Mouse (Mus musculus) heart, embryonic 15.5 days (tissue): Measurements from ENCODE around the gene Atg7. TPM values are rescaled to one million over a fixed set of nuclear protein-coding genes. Genes with fewer than 3 reads are reported as not detected.
"Not testable (repeated sequence)": the region's sequence is repeated elsewhere in the genome, so short reads cannot be mapped to it uniquely, and the experiment has no call there.

Experiments used
- ATAC-seq: fragments of 200-750 bp; cut with Nextera tagmentation; replicated peaks from 2 replicates; pipeline ENCODE4 v1.8.0; 2017; ENCODE audit warnings: low read depth, moderate TSS enrichment; ENCODE audit not compliant: insufficient number of reproducible peaks, insufficient read depth, low FRiP score
- H3K27ac ChIP-seq: fragments of 300-500 bp; sonication (generic); 2 replicates; pipeline ENCODE4 v1.5.1; 2015; ENCODE audit warnings: mild to moderate bottlenecking, inconsistent platforms
- H3K27me3 ChIP-seq: fragments of 300-500 bp; sonication (generic); 2 replicates; pipeline ENCODE4 v1.6.1; 2015; ENCODE audit warnings: inconsistent platforms
- H3K36me3 ChIP-seq: fragments of 300-500 bp; sonication (generic); 2 replicates; pipeline ENCODE4 v1.6.1; 2015; ENCODE audit warnings: mild to moderate bottlenecking, inconsistent platforms
- H3K4me1 ChIP-seq: fragments of 300-500 bp; sonication (generic); replicated peaks from 2 replicates; pipeline ENCODE4 v1.6.1; 2015; ENCODE audit warnings: inconsistent platforms
- H3K4me2 ChIP-seq: fragments of 300-500 bp; sonication (generic); 2 replicates; pipeline ENCODE4 v1.6.1; 2015; ENCODE audit warnings: inconsistent platforms, mild to moderate bottlenecking, moderate library complexity
- H3K4me3 ChIP-seq: fragments of 300-500 bp; sonication (generic); 2 replicates; pipeline ENCODE4 v1.5.1; 2015; ENCODE audit warnings: mild to moderate bottlenecking, inconsistent platforms
- H3K9ac ChIP-seq: fragments of 300-500 bp; sonication (generic); 2 replicates; pipeline ENCODE4 v1.6.1; 2015; ENCODE audit warnings: mild to moderate bottlenecking, inconsistent platforms
- H3K9me3 ChIP-seq: fragments of 300-500 bp; sonication (generic); replicated peaks from 2 replicates; pipeline ENCODE4 v1.6.1; 2016; ENCODE audit warnings: inconsistent platforms
- WGBS: fragments of 180-500 bp; shearing (Covaris S2); methylation state at CpG from one replicate; pipeline ENCODE4 v1.1.7; 2015; ENCODE audit warnings: mixed read lengths; 5-methylcytosine and 5-hydroxymethylcytosine counted together
- polyA plus RNA-seq: library from polyadenylated mRNA; unstranded; fragments of >200 nt; fragmentation: Nextera tagmentation; extraction: Ambion mirVana; gene quantifications from 2 replicates; pipeline ENCODE4 v1.2.1, GENCODE M21; 2015

Atg7 gene
- polyA plus RNA-seq, 1 experiment from 2014 or later, result 15.1 TPM

GRCm38 (mm10) chr6:114886012-114886411 is 243.1 kb downstream of the Atg7 start:
- H3K4me2 ChIP-seq, result no peak overlapping the region
- no peak overlapping the region for H3K4me3 ChIP-seq
- ATAC-seq, result no peak
- H3K27ac ChIP-seq, result peak overlapping the region; percentile 28; the same call in 1 of the 2 replicates
- no peaks in the 10 kb centered on the region for H3K27me3 ChIP-seq
- H3K9ac ChIP-seq, result no peak overlapping the region
- WGBS, result 83% methylated on average over 6 of the region's 6 CpGs
- H3K36me3 ChIP-seq, result peaks cover 15% of the 10 kb centered on the region; the same call in 1 of the 2 replicates
- H3K4me1 ChIP-seq, result peaks cover 90% of the 10 kb centered on the region
- H3K9me3 ChIP-seq, result no peaks in the 10 kb centered on the region

GRCm38 (mm10) chr6:114886504-114887361 is 243.8 kb downstream of the Atg7 start:
- H3K9me3 ChIP-seq, result no peaks in the 10 kb centered on the region
- peaks cover 15% of the 10 kb centered on the region; the same call in 1 of the 2 replicates for H3K36me3 ChIP-seq
- peak overlapping the region; percentile 28; the same call in 1 of the 2 replicates for H3K27ac ChIP-seq
- ATAC-seq, result no peak
- H3K27me3 ChIP-seq, result no peaks in the 10 kb centered on the region
- peaks cover 90% of the 10 kb centered on the region for H3K4me1 ChIP-seq
- no peak overlapping the region for H3K4me3 ChIP-seq
- H3K4me2 ChIP-seq, result no peak overlapping the region
- no peak overlapping the region for H3K9ac ChIP-seq
- WGBS, result 67% methylated on average over 11 of the region's 11 CpGs

GRCm38 (mm10) chr6:114888922-114889321 is 246.0 kb downstream of the Atg7 start:
- H3K4me2 ChIP-seq, result 0 out of 2 replicates have a peak overlapping the region, but pooled peaks have one; percentile 19
- peak overlapping the region; percentile 89 for H3K27ac ChIP-seq
- 11% methylated on average over 13 of the region's 13 CpGs for WGBS
- peak; percentile 86 for ATAC-seq
- peaks cover 15% of the 10 kb centered on the region; the same call in 1 of the 2 replicates for H3K36me3 ChIP-seq
- no peaks in the 10 kb centered on the region for H3K27me3 ChIP-seq
- H3K9ac ChIP-seq, result peak overlapping the region; percentile 20; the same call in 1 of the 2 replicates
- H3K4me1 ChIP-seq, result peaks cover 91% of the 10 kb centered on the region
- no peaks in the 10 kb centered on the region for H3K9me3 ChIP-seq
- H3K4me3 ChIP-seq, result no peak overlapping the region

- Histone ChIP-seq H3K4me2 (peak overlapping the region; percentile 46; the same call in 1 of the 2 replicates), H3K27ac (peak overlapping the region; percentile 81), H3K4me1 (peaks cover 90% of the 10 kb centered on the region)
- H3K4me3 ChIP-seq, H3K36me3 ChIP-seq, H3K27me3 ChIP-seq, H3K9me3 ChIP-seq, ATAC-seq, H3K9ac ChIP-seq: not testable (repeated sequence)
- WGBS, result 80% methylated on average over 3 of the region's 3 CpGs
Measured at GRCm38 (mm10) chr6:114889971-114890370, 247.1 kb downstream of the Atg7 start.

- Histone ChIP-seq H3K4me1 (peaks cover 91% of the 10 kb centered on the region), H3K9ac (no peak overlapping the region), H3K9me3 (no peaks in the 10 kb centered on the region), H3K4me2 (peak overlapping the region; percentile 46), H3K4me3 (no peak overlapping the region), H3K27me3 (no peaks in the 10 kb centered on the region), H3K27ac (peak overlapping the region; percentile 81), H3K36me3 (peaks cover 12% of the 10 kb centered on the region; the same call in 1 of the 2 replicates)
- ATAC-seq, result peak; percentile 47
- WGBS, result 25% methylated on average over 19 of the region's 19 CpGs
Measured at GRCm38 (mm10) chr6:114890411-114891115, 247.7 kb downstream of the Atg7 start.

GRCm38 (mm10) chr6:114891272-114891671 is 248.4 kb downstream of the Atg7 start:
- peak overlapping the region; percentile 81 for H3K27ac ChIP-seq
- H3K9ac ChIP-seq, result 0 out of 2 replicates have a peak overlapping the region, but pooled peaks have one; percentile 7
- no peak for ATAC-seq

GRCm38 (mm10) chr6:114891771-114892170 is 248.9 kb downstream of the Atg7 start:
- no peak for ATAC-seq

More at GRCm38 (mm10) chr6:114891272-114891671, 248.4 kb downstream of the Atg7 start:
- Histone ChIP-seq H3K4me1 (peaks cover 87% of the 10 kb centered on the region), H3K9me3 (no peaks in the 10 kb centered on the region), H3K4me2 (peak overlapping the region; percentile 46), H3K4me3 (no peak overlapping the region), H3K36me3 (peaks cover 9% of the 10 kb centered on the region; the same call in 1 of the 2 replicates), H3K27me3 (no peaks in the 10 kb centered on the region)
- WGBS, result 89% methylated on average over 12 of the region's 12 CpGs

GRCm38 (mm10) chr6:114892363-114892762 is 249.5 kb downstream of the Atg7 start:
- ATAC-seq, result no peak

More at GRCm38 (mm10) chr6:114891771-114892170, 248.9 kb downstream of the Atg7 start:
- 61% methylated on average over 12 of the region's 12 CpGs for WGBS
- Histone ChIP-seq H3K4me3 (no peak overlapping the region), H3K27ac (peak overlapping the region; percentile 81), H3K9me3 (no peaks in the 10 kb centered on the region), H3K9ac (no peak overlapping the region), H3K4me1 (peaks cover 87% of the 10 kb centered on the region), H3K36me3 (peaks cover 9% of the 10 kb centered on the region; the same call in 1 of the 2 replicates), H3K27me3 (no peaks in the 10 kb centered on the region), H3K4me2 (no peak overlapping the region)

GRCm38 (mm10) chr6:114893427-114894209 is 250.7 kb downstream of the Atg7 start:
- Histone ChIP-seq H3K9me3 (no peaks in the 10 kb centered on the region), H3K4me1 (peaks cover 73% of the 10 kb centered on the region), H3K4me3 (no peak overlapping the region), H3K4me2 (0 out of 2 replicates have a peak overlapping the region, but pooled peaks have one; percentile 7), H3K36me3 (peaks cover 3% of the 10 kb centered on the region; the same call in 1 of the 2 replicates), H3K9ac (no peak overlapping the region), H3K27ac (peak overlapping the region; percentile 49), H3K27me3 (no peaks in the 10 kb centered on the region)
- WGBS, result 51% methylated on average over 20 of the region's 20 CpGs
- ATAC-seq, result no peak

More at GRCm38 (mm10) chr6:114892363-114892762, 249.5 kb downstream of the Atg7 start:
- Histone ChIP-seq H3K36me3 (peaks cover 9% of the 10 kb centered on the region; the same call in 1 of the 2 replicates), H3K4me2 (0 out of 2 replicates have a peak overlapping the region, but pooled peaks have one; percentile 11), H3K9ac (no peak overlapping the region), H3K9me3 (no peaks in the 10 kb centered on the region), H3K27ac (peak overlapping the region; percentile 81), H3K4me1 (peaks cover 86% of the 10 kb centered on the region), H3K27me3 (no peaks in the 10 kb centered on the region), H3K4me3 (no peak overlapping the region)
- 21% methylated on average over 6 of the region's 6 CpGs for WGBS

GRCm38 (mm10) chr6:114894548-114895106 is 251.7 kb downstream of the Atg7 start:
- Histone ChIP-seq H3K4me2 (no peak overlapping the region), H3K9me3 (no peaks in the 10 kb centered on the region), H3K27ac (peak overlapping the region; percentile 49; the same call in 1 of the 2 replicates), H3K27me3 (no peaks in the 10 kb centered on the region), H3K9ac (no peak overlapping the region), H3K4me3 (no peak overlapping the region), H3K4me1 (peaks cover 75% of the 10 kb centered on the region), H3K36me3 (peaks cover 3% of the 10 kb centered on the region; the same call in 1 of the 2 replicates)
- ATAC-seq, result no peak
- WGBS, result 53% methylated on average over 4 of the region's 4 CpGs
